Mouse (Mus musculus) gastrocnemius, adult 2 months (tissue): ENCODE measurements around the gene Nwd1. TPM values are rescaled to one million over a fixed set of nuclear protein-coding genes. Genes with fewer than 3 reads are reported as not detected.
A peak's percentile ranks its signal among the peaks of the same experiment; 100 is the strongest.

Experiments used
- DNase-seq: peaks from one replicate; pipeline ENCODE4 v3.0.0; 2022
- H3K27ac ChIP-seq: fragments of 200-600 bp; 2 replicates; pipeline ENCODE4 v1.8.1; 2022; ENCODE audit warnings: mild to moderate bottlenecking
- H3K4me3 ChIP-seq: fragments of 200-600 bp; 2 replicates; pipeline ENCODE4 v1.8.1; 2022; ENCODE audit warnings: mild to moderate bottlenecking, moderate library complexity
- CTCF ChIP-seq: fragments of 200-600 bp; IDR thresholded peaks from 2 replicates; pipeline ENCODE4 v1.8.1; 2022; ENCODE audit warnings: antibody characterized with exemption, mild to moderate bottlenecking, moderate library complexity
- intact Hi-C: fragments of 180-260 bp; cut with DNase I; formaldehyde crosslinking; loops from one replicate; pipeline ENCODE4 v1.15.1; 2025
- microRNA-seq: library from miRNA; unstranded; fragments of <30 nt; microRNA quantifications from one replicate; pipeline ENCODE4 v1.2.0, GENCODE M21; 2021
- total RNA-seq, 2 experiments: library from RNA; stranded (reverse); gene quantifications; 2 replicates each; pipeline ENCODE4 v1.2.3; 2021

Nwd1 gene
- total RNA-seq, 2 experiments from 2014 or later, result 1.2 to 2.0 TPM

- Histone ChIP-seq H3K27ac (no peak overlapping the region), H3K4me3 (no peak overlapping the region)
- no peak for DNase-seq
- intact Hi-C loops, result no loop called here
- no peak for TF ChIP-seq CTCF
Measured at GRCm38 (mm10) chr8:72757426-72758195, 111.1 kb downstream of the Nwd1 start.

- DNase-seq, result no peak
Measured at GRCm38 (mm10) chr8:72758310-72758709, 111.8 kb downstream of the Nwd1 start.

GRCm38 (mm10) chr8:72760216-72760615 lies 113.7 kb downstream of the Nwd1 start:
- H3K27ac ChIP-seq, result no peak overlapping the region
- intact Hi-C loops, result no loop called here
- DNase-seq, result no peak
- no peak for TF ChIP-seq CTCF
- no peak overlapping the region for H3K4me3 ChIP-seq

More at GRCm38 (mm10) chr8:72758310-72758709, 111.8 kb downstream of the Nwd1 start:
- intact Hi-C loops, result no loop called here
- Histone ChIP-seq H3K27ac (no peak overlapping the region), H3K4me3 (no peak overlapping the region)
- TF ChIP-seq CTCF, result no peak; the same call in 1 of the 2 replicates

- H3K27ac ChIP-seq, result peak within 1 kb of the TSS; percentile 44
- H3K4me3 ChIP-seq, result peak within 1 kb of the TSS; percentile 32
- TF ChIP-seq CTCF, result no peak
- intact Hi-C loops, result no loop called here
- no peak for DNase-seq
Measured at GRCm38 (mm10) chr8:72761322-72762051, 115.0 kb downstream of the Nwd1 start, which contains the start of gene F2rl3. Gene F2rl3, plus strand, starts transcription at chr8:72761880.

- H3K27ac ChIP-seq, result peak overlapping the region; percentile 44
- no peak for TF ChIP-seq CTCF
- no peak for DNase-seq
- H3K4me3 ChIP-seq, result peak overlapping the region; percentile 32
- intact Hi-C loops, result no loop called here
Measured at GRCm38 (mm10) chr8:72762306-72762705, 115.8 kb downstream of the Nwd1 start.

- TF ChIP-seq CTCF, result no peak
- DNase-seq, result no peak
- Histone ChIP-seq H3K4me3 (no peak overlapping the region), H3K27ac (no peak overlapping the region)
- intact Hi-C loops, result no loop called here
Measured at GRCm38 (mm10) chr8:72765696-72766095, 119.2 kb downstream of the Nwd1 start.

- intact Hi-C loops, result no loop called here
- DNase-seq, result no peak
- Histone ChIP-seq H3K27ac (no peak overlapping the region), H3K4me3 (no peak overlapping the region)
- TF ChIP-seq CTCF, result no peak
Measured at GRCm38 (mm10) chr8:72766777-72767176, 120.3 kb downstream of the Nwd1 start.

Small RNA genes within 50 kb of the gene (microRNA-seq; reads per million reads assigned to microRNA genes)
- not detected for gene Gm26237

Other genes with a start within 250 kb of the Nwd1 start
- gene Eps15l1, start 225.3 kb upstream of the Nwd1 start, total RNA-seq, result 10 to 100 TPM; 25.5 to 27.5 TPM
- gene Calr3, start 202.8 kb upstream of the Nwd1 start, total RNA-seq, result 1 to 10 TPM; 3.1 to 4.2 TPM
- 1 to 10 TPM; 3.3 to 4.8 TPM for gene 1700030K09Rik, start 202.8 kb upstream of the Nwd1 start, total RNA-seq
- 10 to 100 TPM; 19.7 to 26.1 TPM for gene Cherp, start 171.5 kb upstream of the Nwd1 start, total RNA-seq
- 10 to 100 TPM; 44.8 to 52.0 TPM for gene Slc35e1, start 154.1 kb upstream of the Nwd1 start, total RNA-seq
- 10 to 100 TPM in 1 of 2 experiments, 1 to 10 TPM in 1; 7.0 to 17.2 TPM for gene Med26, start 98.4 kb upstream of the Nwd1 start, total RNA-seq
- 10 to 100 TPM; 64.8 to 65.9 TPM for gene Smim7, start 75.6 kb upstream of the Nwd1 start, total RNA-seq
- 1,000 to 10,000 TPM; 1,184 to 1,285 TPM for gene Tmem38a, start 74.7 kb upstream of the Nwd1 start, total RNA-seq
- 10 to 100 TPM; 29.4 to 36.6 TPM for gene Sin3b, start 76.6 kb downstream of the Nwd1 start, total RNA-seq
- 1 to 10 TPM; 1.1 to 1.6 TPM for gene F2rl3, start 115.2 kb downstream of the Nwd1 start, total RNA-seq